Mouse (Mus musculus) mature B cell (primary cell): ENCODE results near the gene Gm7876.
"Not testable (repeated sequence)": the region's sequence is repeated elsewhere in the genome, so short reads cannot be mapped to it uniquely, and the experiment has no call there.

Source experiments
- in situ Hi-C: fragments of 300-500 bp; cut with MboI; formaldehyde crosslinking; loops from 2 replicates; pipeline ENCODE4 v1.14.3; 2019

Gm7876 gene

DNA sequence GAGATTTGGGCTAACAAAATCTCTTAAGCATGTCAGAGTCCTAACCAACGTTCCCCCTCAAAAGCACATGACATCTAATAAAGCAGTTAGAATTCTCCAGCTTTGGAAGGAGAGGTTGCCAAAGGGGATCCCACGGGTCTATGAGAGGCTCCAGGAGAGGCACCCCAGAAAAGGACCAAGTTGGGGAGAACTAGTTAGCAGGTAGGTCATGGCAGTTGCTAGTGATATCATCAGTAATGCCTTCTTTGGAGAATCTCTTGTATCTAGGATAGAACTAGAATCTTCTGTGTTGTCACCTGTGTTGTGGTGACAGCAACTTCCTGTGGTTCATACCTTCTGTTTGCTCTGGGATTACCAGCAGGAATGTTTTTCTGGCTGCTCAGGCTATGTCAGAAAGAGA is at the start of gene Gm7876:
Gm7876 (plus strand) TSS at position 301 of the 400 bp plus-strand sequence.
- in situ Hi-C loops = not testable (repeated sequence)

- in situ Hi-C loops = not testable (repeated sequence)
These were observed 45.1 kb upstream of the Gm7876 start, which contains the start of gene Gm3239 for GRCm38 (mm10) chr14:4663892-4664291. TSS of gene Gm3239 (plus strand) at chr14:4664192.

- in situ Hi-C loops = not testable (repeated sequence)
These were observed 17.2 kb downstream of the Gm7876 start, which contains the start of gene Gm3252 for GRCm38 (mm10) chr14:4726038-4726880. TSS of gene Gm3252 (plus strand) at chr14:4726775.
